Mouse (Mus musculus) liver, embryonic 14.5 days (tissue): Measurements from ENCODE around the gene Ndufs7. TPM values are rescaled to one million over a fixed set of nuclear protein-coding genes. Genes with fewer than 3 reads are reported as not detected.

Experiments used
- ATAC-seq: fragments of 200-750 bp; cut with Nextera tagmentation; 2 replicates; pipeline ENCODE4 v1.8.0; 2017; ENCODE audit warnings: moderate number of reproducible peaks, mild to moderate bottlenecking, moderate library complexity; ENCODE audit not compliant: insufficient read depth
- DNase-seq, 3 experiments: peaks; one replicate each; pipeline ENCODE4 v3.0.0-alpha.2; 2012 to 2013; ENCODE audit warnings: low read depth in 3 of 3, low spot score in 3 of 3
- H3K27ac ChIP-seq: fragments of 300-500 bp; sonication (generic); 2 replicates; pipeline ENCODE4 v1.5.1; 2014; ENCODE audit warnings: moderate library complexity, mild to moderate bottlenecking, control low read depth, inconsistent platforms
- H3K27me3 ChIP-seq: fragments of 300-500 bp; sonication (generic); 2 replicates; pipeline ENCODE4 v1.6.1; 2014; ENCODE audit warnings: mild to moderate bottlenecking, low read length, moderate library complexity; ENCODE audit not compliant: control insufficient read depth, insufficient read depth
- H3K36me3 ChIP-seq: fragments of 300-500 bp; sonication (generic); replicated peaks from 2 replicates; pipeline ENCODE4 v1.6.1; 2014; ENCODE audit warnings: low read depth; ENCODE audit not compliant: control insufficient read depth, insufficient read depth
- H3K4me1 ChIP-seq, 2 experiments: fragments of 200-500 bp in 1 of 2; fragments of 300-500 bp in 1 of 2; sonication (generic) in 1 of 2; replicated peaks; 2 replicates each; pipeline ENCODE4 v1.6.1; 2012 to 2014; ENCODE audit warnings: antibody characterized with exemption in 1 of 2, inconsistent platforms in 1 of 2, low read length in 1 of 2; ENCODE audit not compliant: control insufficient read depth in 2 of 2, insufficient read depth in 2 of 2
- H3K4me2 ChIP-seq: fragments of 300-500 bp; sonication (generic); 2 replicates; pipeline ENCODE4 v1.6.1; 2014; ENCODE audit warnings: low read depth, mild to moderate bottlenecking, control low read depth, moderate library complexity
- H3K4me3 ChIP-seq, 2 experiments: fragments of 200-500 bp in 1 of 2; fragments of 300-500 bp in 1 of 2; sonication (generic) in 1 of 2; 2 replicates each; pipeline ENCODE4 v1.5.1; 2012 to 2014; ENCODE audit warnings: low read depth in 2 of 2, low read length in 2 of 2, mild to moderate bottlenecking in 2 of 2, control low read depth in 1 of 2, inconsistent platforms in 1 of 2, moderate library complexity in 1 of 2; ENCODE audit not compliant: insufficient read depth in 1 of 2
- H3K9ac ChIP-seq: fragments of 300-500 bp; sonication (generic); replicated peaks from 2 replicates; pipeline ENCODE4 v1.6.1; 2014; ENCODE audit warnings: mild to moderate bottlenecking, control low read depth, moderate library complexity
- H3K9me3 ChIP-seq: fragments of 300-500 bp; sonication (generic); 2 replicates; pipeline ENCODE4 v1.6.1; 2016; ENCODE audit warnings: low read length, mixed read lengths; ENCODE audit not compliant: control insufficient read depth
- CTCF ChIP-seq: IDR thresholded peaks from 2 replicates; pipeline ENCODE4 v1.5.1; 2016; ENCODE audit warnings: antibody characterized with exemption, low read depth, control low read depth
- EP300 ChIP-seq: IDR thresholded peaks from 2 replicates; pipeline ENCODE4 v1.6.1; 2016; ENCODE audit warnings: antibody characterized with exemption, low read depth
- WGBS: fragments of 180-500 bp; shearing (Covaris S2); extraction: QIAGEN DNeasy Blood & Tissue Kit; methylation state at CpG from one replicate; pipeline ENCODE4 v1.1.7; 2014; ENCODE audit not compliant: insufficient replicate concordance; 5-methylcytosine and 5-hydroxymethylcytosine counted together
- polyA plus RNA-seq, 2 experiments: library from polyadenylated mRNA; depleted of rRNA in 1 of 2; stranded (reverse) in 1 of 2; unstranded in 1 of 2; fragments of >200 nt; fragmentation: Nextera tagmentation in 1 of 2; extraction: Ambion mirVana in 1 of 2; gene quantifications; 2 replicates each; pipeline versions ENCODE4 v1.2.1 to v1.2.3; 2012 to 2014

Ndufs7 gene
- polyA plus RNA-seq (2012; rRNA removed): 189 and 256 TPM in 2 replicates
- 272 and 285 TPM in 2 replicates for polyA plus RNA-seq (2014; fragmentation: Nextera tagmentation; extraction: Ambion mirVana)

DNA sequence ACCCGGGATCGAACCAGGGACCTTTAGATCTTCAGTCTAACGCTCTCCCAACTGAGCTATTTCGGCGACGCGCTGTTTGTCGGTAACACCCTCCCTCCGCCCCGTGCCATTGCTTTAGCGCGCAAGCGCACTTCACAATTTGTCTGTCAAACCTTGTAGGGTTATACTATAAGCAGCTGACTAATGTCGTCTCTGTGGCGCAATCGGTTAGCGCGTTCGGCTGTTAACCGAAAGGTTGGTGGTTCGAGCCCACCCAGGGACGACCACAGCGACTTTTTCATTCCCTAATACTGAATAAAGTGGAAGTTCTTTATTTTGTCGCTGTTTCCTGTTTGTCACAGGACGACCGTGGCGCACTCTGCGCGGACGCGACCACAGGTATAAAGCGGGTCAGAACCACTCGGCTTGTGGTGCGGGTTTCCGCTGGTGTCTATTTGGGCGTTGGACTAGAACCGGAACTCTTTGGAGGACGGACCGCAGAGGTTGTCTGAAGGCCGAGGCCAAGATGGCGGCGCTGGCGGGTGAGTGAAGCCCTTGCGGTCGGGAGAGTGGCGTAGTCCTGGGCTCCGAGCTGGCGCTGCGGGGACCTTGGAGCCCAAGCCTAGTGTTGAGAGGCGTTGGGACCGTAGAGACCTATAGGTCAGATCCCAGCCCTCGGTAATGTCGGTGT lies at the start of gene Ndufs7:
Gene Ndufs7 (plus strand): TSS at position 151 of the 670 bp plus-strand sequence.
- Histone ChIP-seq H3K4me3 (peak within 1 kb of the TSS; percentile 90 to 96), H3K4me2 (peak within 1 kb of the TSS; percentile 94), H3K9ac (peak within 1 kb of the TSS; percentile 98), H3K27ac (peak within 1 kb of the TSS; percentile 88), H3K36me3 (peaks cover 2% of the 10 kb centered on the region; the same call in 1 of the 2 replicates), H3K9me3 (no peaks in the 10 kb centered on the region), H3K4me1 (peaks cover 16 to 19% of the 10 kb centered on the region in 2 experiments), H3K27me3 (no peaks in the 10 kb centered on the region)
- TF ChIP-seq EP300 (peak; percentile 51), CTCF (no peak; the same call in 1 of the 2 replicates)
- ATAC-seq (peak; percentile 88), DNase-seq (peak; percentile 87 to 92 (median 89))
- WGBS: under 1% methylated on average over 53 of the region's 53 CpGs

DNA sequence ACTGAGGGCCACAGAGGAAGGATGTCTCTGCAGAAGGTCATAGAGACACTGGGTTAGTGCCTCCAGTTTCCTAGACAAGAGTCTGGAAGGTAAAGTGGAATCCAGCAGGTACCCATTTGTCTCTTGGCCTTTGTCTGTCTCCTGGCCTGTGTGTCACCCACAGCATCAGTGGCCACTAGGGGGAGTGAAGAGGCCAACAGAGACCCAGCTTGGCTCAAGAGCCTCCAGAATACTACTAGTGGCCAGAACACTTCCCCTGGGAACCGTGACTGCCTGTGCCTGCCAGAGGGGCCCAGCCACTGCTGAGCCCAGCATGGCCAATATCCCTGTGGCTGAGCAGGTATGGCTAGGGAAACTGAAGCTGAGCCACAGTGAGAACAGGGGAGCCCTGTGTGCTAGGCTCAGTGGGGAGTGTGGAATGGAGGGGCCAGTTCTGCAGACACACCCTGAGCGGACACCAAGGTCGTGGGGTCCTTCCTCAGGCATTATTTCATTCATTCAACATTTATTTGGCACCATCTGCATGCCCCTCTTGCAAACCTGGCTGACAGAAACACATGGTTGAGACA lies 49.4 kb upstream of the Ndufs7 start:
- Histone ChIP-seq H3K4me3 (no peak overlapping the region), H3K4me2 (no peak overlapping the region), H3K4me1 (no peaks in the 10 kb centered on the region), H3K9ac (no peak overlapping the region), H3K27me3 (no peaks in the 10 kb centered on the region; the same call in 1 of the 2 replicates), H3K9me3 (no peaks in the 10 kb centered on the region), H3K36me3 (no peaks in the 10 kb centered on the region), H3K27ac (no peak overlapping the region)
- DNase-seq: peak; percentile 60 to 64 (median 64)
- peak; percentile 96 for TF ChIP-seq CTCF
- TF ChIP-seq EP300: no peak
- 44% methylated on average over 3 of the region's 3 CpGs for WGBS
- ATAC-seq: peak; percentile 65

DNA sequence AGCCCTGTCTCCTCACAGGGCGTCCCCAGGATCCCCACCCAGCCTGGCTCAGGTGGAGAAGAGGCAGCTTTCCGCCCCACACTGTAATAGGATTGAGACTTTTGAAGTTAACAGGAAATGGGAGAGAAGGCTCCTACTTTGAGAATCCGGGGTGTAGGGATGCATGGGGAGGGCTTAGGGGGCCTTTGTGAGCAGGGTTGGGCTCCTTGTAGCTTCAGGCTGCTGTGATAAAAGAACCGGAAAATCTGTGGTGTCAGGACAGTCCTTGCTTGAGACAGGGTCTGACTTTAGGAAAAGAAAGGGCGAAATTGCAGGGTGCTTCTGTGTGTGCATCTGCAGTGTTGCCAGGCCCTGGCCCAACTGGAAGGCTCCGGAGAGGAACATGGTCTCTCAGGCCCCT lies 48.4 kb upstream of the Ndufs7 start:
- WGBS: 56% methylated on average over 6 of the region's 6 CpGs
- ATAC-seq (no peak), DNase-seq (no peak)
- no peaks in the 10 kb centered on the region for H3K36me3 ChIP-seq
- TF ChIP-seq CTCF: no peak
- no peak for TF ChIP-seq EP300
- no peak overlapping the region for H3K4me2 ChIP-seq
- no peaks in the 10 kb centered on the region for H3K4me1 ChIP-seq
- H3K9ac ChIP-seq: no peak overlapping the region
- H3K27me3 ChIP-seq: no peaks in the 10 kb centered on the region
- no peaks in the 10 kb centered on the region for H3K9me3 ChIP-seq
- H3K27ac ChIP-seq: no peak overlapping the region
- no peak overlapping the region for H3K4me3 ChIP-seq

- DNase-seq (no peak), ATAC-seq (no peak)
- no peak overlapping the region for H3K9ac ChIP-seq
- H3K4me2 ChIP-seq: no peak overlapping the region
- no peak overlapping the region for H3K4me3 ChIP-seq
- H3K27me3 ChIP-seq: no peaks in the 10 kb centered on the region
- no peaks in the 10 kb centered on the region for H3K9me3 ChIP-seq
- TF ChIP-seq CTCF: no peak
- no peak for TF ChIP-seq EP300
- 40% methylated on average over 7 of the region's 7 CpGs for WGBS
- H3K4me1 ChIP-seq: no peaks in the 10 kb centered on the region
- H3K36me3 ChIP-seq: no peaks in the 10 kb centered on the region
- no peak overlapping the region for H3K27ac ChIP-seq
These were observed 44.9 kb upstream of the Ndufs7 start for GRCm38 (mm10) chr10:80204055-80204454.

- WGBS: 67% methylated on average over 1 of the region's 1 CpGs
- TF ChIP-seq EP300 (no peak), CTCF (no peak)
These were observed 41.7 kb upstream of the Ndufs7 start for GRCm38 (mm10) chr10:80207201-80207600.

More at GRCm38 (mm10) chr10:80207201-80207600, 41.7 kb upstream of the Ndufs7 start:
- H3K9ac ChIP-seq: no peak overlapping the region
- H3K27ac ChIP-seq: no peak overlapping the region
- no peaks in the 10 kb centered on the region for H3K9me3 ChIP-seq
- H3K4me3 ChIP-seq: no peak overlapping the region
- H3K27me3 ChIP-seq: no peaks in the 10 kb centered on the region
- no peaks in the 10 kb centered on the region for H3K4me1 ChIP-seq
- no peak for DNase-seq
- H3K36me3 ChIP-seq: no peaks in the 10 kb centered on the region
- H3K4me2 ChIP-seq: no peak overlapping the region
- ATAC-seq: no peak
